Mouse (Mus musculus) heart, embryonic 16.5 days (tissue): Measurements from ENCODE around the gene Ccnc. TPM values are rescaled to one million over a fixed set of nuclear protein-coding genes. Genes with fewer than 3 reads are reported as not detected.

Source experiments
- polyA plus RNA-seq: library from polyadenylated mRNA; unstranded; fragments of >200 nt; fragmentation: Nextera tagmentation; extraction: Ambion mirVana; gene quantifications from 2 replicates; pipeline ENCODE4 v1.2.1, GENCODE M21; 2015

The Ccnc gene
- polyA plus RNA-seq, 1 experiment from 2014 or later: 29.2 TPM

Other genes with a start within 250 kb of the Ccnc start
- gene Prdm13, start 41.7 kb upstream of the Ccnc start, polyA plus RNA-seq: not detected in 2 replicates
- gene Usp45, start 39.5 kb downstream of the Ccnc start, polyA plus RNA-seq: 6.2 and 6.4 TPM in 2 replicates
- 17.4 and 19.7 TPM in 2 replicates for gene Tstd3, start 39.5 kb downstream of the Ccnc start, polyA plus RNA-seq
- gene Pnisr, start 119.9 kb downstream of the Ccnc start, polyA plus RNA-seq: 77.0 and 79.7 TPM in 2 replicates
- gene Coq3, start 152.0 kb downstream of the Ccnc start, polyA plus RNA-seq: 22.6 and 22.7 TPM in 2 replicates
- gene Faxc, start 203.6 kb downstream of the Ccnc start, polyA plus RNA-seq: 1.3 and 1.6 TPM in 2 replicates